In genomic region chr4:48051674-48052121, GRCm38 (mm10) we compare ENCODE assay signal across 8 mouse cellular contexts. TPM values are rescaled to one million over a fixed set of nuclear protein-coding genes. Genes with fewer than 3 reads are reported as not detected.
DNase-seq lines count a peak whose midpoint lies in the region; ATAC-seq and TF ChIP-seq lines count a peak whose summit lies in the region.

No protein-coding gene starts in this region.

- H3K27me3 ChIP-seq in embryonic facial prominence, embryonic 12.5 days, result peaks cover 71% of the 10 kb centered on the region
- peaks cover 84% of the 10 kb centered on the region for H3K27me3 ChIP-seq in hindbrain, embryonic 14.5 days (ENCODE audit: control insufficient read depth, insufficient read depth, low read length)
- peaks cover 81% of the 10 kb centered on the region for H3K27me3 ChIP-seq in midbrain, embryonic 12.5 days

- WGBS in embryonic facial prominence, embryonic 12.5 days, result under 1% methylated on average over 37 of the region's 37 CpGs
- 6% methylated on average over 37 of the region's 37 CpGs for WGBS in hindbrain, embryonic 14.5 days
- WGBS in midbrain, embryonic 12.5 days, result 3% methylated on average over 36 of the region's 37 CpGs

- peak overlapping the region; percentile 67 for H3K4me2 ChIP-seq in embryonic facial prominence, embryonic 12.5 days (replicated peaks)
- H3K4me2 ChIP-seq in hindbrain, embryonic 14.5 days (replicated peaks), result peak overlapping the region; percentile 51
- H3K4me2 ChIP-seq in midbrain, embryonic 12.5 days (replicated peaks), result peak overlapping the region; percentile 63

- no peaks in the 10 kb centered on the region for H3K9me3 ChIP-seq in embryonic facial prominence, embryonic 12.5 days
- no peaks in the 10 kb centered on the region for H3K9me3 ChIP-seq in hindbrain, embryonic 14.5 days (ENCODE audit: control insufficient read depth, low read length)
- H3K9me3 ChIP-seq in midbrain, embryonic 12.5 days, result no peaks in the 10 kb centered on the region

- no peak overlapping the region for H3K9ac ChIP-seq in embryonic facial prominence, embryonic 12.5 days
- H3K9ac ChIP-seq in hindbrain, embryonic 14.5 days, result 0 out of 2 replicates have a peak overlapping the region, but pooled peaks have one; percentile 25
- H3K9ac ChIP-seq in midbrain, embryonic 12.5 days (replicated peaks), result peak overlapping the region; percentile 37; the same call in 1 of the 2 replicates

- peak overlapping the region; percentile 47 for H3K4me3 ChIP-seq in layer of hippocampus, adult 2 months
- H3K4me3 ChIP-seq in embryonic facial prominence, embryonic 12.5 days, result peak overlapping the region; percentile 39
- H3K4me3 ChIP-seq in hindbrain, embryonic 14.5 days (replicated peaks; ENCODE audit: low read length), result peak overlapping the region; percentile 26
- peak overlapping the region; percentile 39 for H3K4me3 ChIP-seq in midbrain, embryonic 12.5 days

- H3K27ac ChIP-seq in layer of hippocampus, adult 2 months, result peak overlapping the region; percentile 100
- H3K27ac ChIP-seq in embryonic facial prominence, embryonic 12.5 days, result no peak overlapping the region
- no peak overlapping the region for H3K27ac ChIP-seq in hindbrain, embryonic 14.5 days
- no peak overlapping the region for H3K27ac ChIP-seq in midbrain, embryonic 12.5 days (replicated peaks)

- H3K36me3 ChIP-seq in embryonic facial prominence, embryonic 12.5 days, result no peaks in the 10 kb centered on the region
- H3K36me3 ChIP-seq in hindbrain, embryonic 14.5 days (replicated peaks; ENCODE audit: control insufficient read depth, insufficient read depth), result no peaks in the 10 kb centered on the region
- no peaks in the 10 kb centered on the region for H3K36me3 ChIP-seq in midbrain, embryonic 12.5 days

- H3K4me1 ChIP-seq in embryonic facial prominence, embryonic 12.5 days, result peaks cover 28% of the 10 kb centered on the region
- peaks cover 28% of the 10 kb centered on the region for H3K4me1 ChIP-seq in hindbrain, embryonic 14.5 days (replicated peaks; ENCODE audit: control insufficient read depth, insufficient read depth, low read length)
- H3K4me1 ChIP-seq in midbrain, embryonic 12.5 days, result peaks cover 35% of the 10 kb centered on the region

- no peak for DNase-seq in layer of hippocampus, adult 2 months (ENCODE audit: low spot score in 2 of 2)
- no peak for DNase-seq in layer of hippocampus, adult 8-10 months (ENCODE audit: low spot score in 2 of 2)
- DNase-seq in hindbrain, embryonic 14.5 days (ENCODE audit: low spot score), result no peak
- no peak for DNase-seq in right cerebral cortex, postnatal 14 days
- DNase-seq in spleen, postnatal 10 days (ENCODE audit: low spot score in 2 of 2), result no peak

- ATAC-seq in embryonic facial prominence, embryonic 12.5 days (ENCODE audit: insufficient number of reproducible peaks, insufficient read depth, low FRiP score, low TSS enrichment), result 0 out of 2 replicates have a peak, but pooled peaks have one; percentile 48
- ATAC-seq in hindbrain, embryonic 14.5 days (ENCODE audit: low FRiP score), result no peak
- ATAC-seq in midbrain, embryonic 12.5 days (ENCODE audit: low FRiP score, low read depth), result peak; percentile 9; the same call in 1 of the 2 replicates
- ATAC-seq in monocyte, adult 5-6 weeks (replicated peaks; ENCODE audit: insufficient number of reproducible peaks, low FRiP score, low TSS enrichment, poor library complexity, severe bottlenecking), result no peak

- no peak for TF ChIP-seq CTCF in layer of hippocampus, adult 2 months (conservative IDR thresholded peaks at IDR 0.05)

RNA-seq across cellular contexts. Expression of gene Nr4a3, which starts 6.7 kb away (rescaled TPM):
- 10 to 100 TPM; 63.5 to 68.7 TPM for total RNA-seq in layer of hippocampus, adult 2 months (2021)
- 10 to 100 TPM; 49.2 to 68.0 (median 60.0) TPM for total RNA-seq in layer of hippocampus, adult 8-10 months (2022)
- polyA plus RNA-seq in embryonic facial prominence, embryonic 12.5 days (2016; fragmentation: Nextera tagmentation; extraction: Ambion mirVana), result 0.43 and 0.56 TPM in 2 replicates
- 1.6 and 2.3 TPM in 2 replicates for polyA plus RNA-seq in hindbrain, embryonic 14.5 days (2014; fragmentation: Nextera tagmentation; extraction: Ambion mirVana)
- polyA plus RNA-seq in midbrain, embryonic 12.5 days (2016; fragmentation: Nextera tagmentation; extraction: Ambion mirVana), result 0.48 and 0.83 TPM in 2 replicates
- 4.5 to 20.4 TPM (median 5.1 TPM) in 3 replicates for total RNA-seq in monocyte, adult 5-6 weeks (2017)

Comparison
In these comparisons a context has a peak if more than half of its experiments do, and no peak if none do; other contexts are left out.
1. ATAC-seq: peak in embryonic facial prominence, embryonic 12.5 days (single experiment) and midbrain, embryonic 12.5 days (single experiment); none in hindbrain, embryonic 14.5 days (single experiment) and monocyte, adult 5-6 weeks (single experiment).
2. Peak in every context shown above with its lines, with median percentiles within 50 percentile points of each other: H3K4me3 ChIP-seq and H3K4me2 ChIP-seq.